Mouse (Mus musculus) kidney, adult 2 months (tissue): ENCODE measurements at regions not wholly inside any gene's neighbourhood (a gene's known extent, or its start where the extent isn't known, plus 50 kb on each side); places are given as distances from the start of the nearest gene placed in this dataset.

Experiments
- DNase-seq: peaks from one replicate; pipeline ENCODE4 v3.0.0; 2021
- H3K27ac ChIP-seq: fragments of 200-500 bp; 2 replicates; pipeline ENCODE4 v1.5.1; 2012; ENCODE audit warnings: low read depth, low read length, control low read depth, inconsistent platforms; ENCODE audit not compliant: insufficient read depth
- H3K27me3 ChIP-seq: fragments of 200-500 bp; replicated peaks from 2 replicates; pipeline ENCODE4 v1.6.1; 2012; ENCODE audit warnings: mild to moderate bottlenecking, moderate library complexity, low read length, inconsistent platforms; ENCODE audit not compliant: control insufficient read depth, insufficient read depth
- H3K36me3 ChIP-seq: fragments of 200-500 bp; 2 replicates; pipeline ENCODE4 v1.6.1; 2012; ENCODE audit warnings: mild to moderate bottlenecking, moderate library complexity, low read length, inconsistent platforms; ENCODE audit not compliant: control insufficient read depth, insufficient read depth
- H3K4me1 ChIP-seq: fragments of 200-500 bp; 2 replicates; pipeline ENCODE4 v1.6.1; 2011; ENCODE audit warnings: low read length; ENCODE audit not compliant: control insufficient read depth, insufficient read depth
- H3K4me3 ChIP-seq: fragments of 200-500 bp; 2 replicates; pipeline ENCODE4 v1.5.1; 2011; ENCODE audit warnings: mild to moderate bottlenecking, low read depth, low read length, control low read depth; ENCODE audit not compliant: insufficient read depth
- CTCF ChIP-seq: fragments of 200-500 bp; conservative IDR thresholded peaks from 2 replicates; pipeline ENCODE4 v1.5.1; 2011; ENCODE audit warnings: low read depth, mild to moderate bottlenecking, control low read depth, low read length, moderate library complexity, mixed read lengths; ENCODE audit not compliant: insufficient read depth, insufficient read length
- POLR2A ChIP-seq: fragments of 200-500 bp; IDR thresholded peaks from one replicate; pipeline ENCODE4 v1.6.1; 2011; ENCODE audit warnings: low read depth, low read length, control low read depth
- WGBS: fragments of 180-500 bp; shearing (Covaris S2); methylation state at CpG from one replicate; pipeline ENCODE4 v1.1.7; 2018; 5-methylcytosine and 5-hydroxymethylcytosine counted together

GRCm38 (mm10) chr6:138792802-138793201 lies 134.5 kb upstream of the Igbp1b start:
- DNase-seq, result no peak
- H3K4me3 ChIP-seq, result no peak overlapping the region
- no peaks in the 10 kb centered on the region for H3K27me3 ChIP-seq
- H3K27ac ChIP-seq, result no peak overlapping the region
- no peaks in the 10 kb centered on the region for H3K4me1 ChIP-seq
- no peaks in the 10 kb centered on the region for H3K36me3 ChIP-seq
- TF ChIP-seq POLR2A, result no peak
- TF ChIP-seq CTCF, result no peak
- 62% methylated on average over 3 of the region's 3 CpGs for WGBS

- WGBS, result 25% methylated on average over 4 of the region's 4 CpGs
- Histone ChIP-seq H3K27ac (no peak overlapping the region), H3K27me3 (no peaks in the 10 kb centered on the region), H3K36me3 (no peaks in the 10 kb centered on the region), H3K4me1 (no peaks in the 10 kb centered on the region), H3K4me3 (no peak overlapping the region)
- DNase-seq, result no peak
- TF ChIP-seq POLR2A, result no peak
- TF ChIP-seq CTCF, result no peak
Observed at GRCm38 (mm10) chr6:138782907-138783306, 124.6 kb upstream of the Igbp1b start.

- no peaks in the 10 kb centered on the region for H3K27me3 ChIP-seq
- no peak for DNase-seq
- TF ChIP-seq POLR2A (no peak), CTCF (no peak)
- H3K4me3 ChIP-seq, result no peak overlapping the region
- no peaks in the 10 kb centered on the region for H3K36me3 ChIP-seq
- WGBS, result 91% methylated on average over 4 of the region's 4 CpGs
- no peaks in the 10 kb centered on the region for H3K4me1 ChIP-seq
- no peak overlapping the region for H3K27ac ChIP-seq
Observed at GRCm38 (mm10) chr6:138782470-138782869, 124.1 kb upstream of the Igbp1b start.

- H3K27me3 ChIP-seq, result no peaks in the 10 kb centered on the region
- TF ChIP-seq CTCF (no peak), POLR2A (no peak)
- no peaks in the 10 kb centered on the region for H3K36me3 ChIP-seq
- no peak for DNase-seq
- H3K4me3 ChIP-seq, result no peak overlapping the region
- 75% methylated on average over 3 of the region's 3 CpGs for WGBS
- H3K27ac ChIP-seq, result no peak overlapping the region
- no peaks in the 10 kb centered on the region for H3K4me1 ChIP-seq
Observed at GRCm38 (mm10) chr6:138761991-138762390, 103.6 kb upstream of the Igbp1b start.

- no peak for DNase-seq
- Histone ChIP-seq H3K27me3 (no peaks in the 10 kb centered on the region), H3K4me1 (no peaks in the 10 kb centered on the region), H3K4me3 (no peak overlapping the region), H3K36me3 (no peaks in the 10 kb centered on the region), H3K27ac (no peak overlapping the region)
- 60% methylated on average over 5 of the region's 5 CpGs for WGBS
- TF ChIP-seq CTCF (no peak), POLR2A (no peak)
Observed at GRCm38 (mm10) chr6:138754955-138755303, 96.6 kb upstream of the Igbp1b start.

GRCm38 (mm10) chr6:138754302-138754954 lies 96.1 kb upstream of the Igbp1b start:
- no peaks in the 10 kb centered on the region for H3K4me1 ChIP-seq
- H3K27me3 ChIP-seq, result no peaks in the 10 kb centered on the region
- no peak for TF ChIP-seq CTCF
- TF ChIP-seq POLR2A, result no peak
- no peak overlapping the region for H3K4me3 ChIP-seq
- no peaks in the 10 kb centered on the region for H3K36me3 ChIP-seq
- 61% methylated on average over 2 of the region's 2 CpGs for WGBS
- DNase-seq, result no peak
- H3K27ac ChIP-seq, result no peak overlapping the region

GRCm38 (mm10) chr6:138717698-138718097 lies 59.4 kb upstream of the Igbp1b start:
- Histone ChIP-seq H3K4me1 (no peaks in the 10 kb centered on the region), H3K27me3 (no peaks in the 10 kb centered on the region), H3K27ac (no peak overlapping the region), H3K4me3 (no peak overlapping the region), H3K36me3 (no peaks in the 10 kb centered on the region)
- no peak for DNase-seq
- no peak for TF ChIP-seq CTCF
- TF ChIP-seq POLR2A, result no peak
